Mouse (Mus musculus): Measurements from ENCODE around the gene Ppp1r7. TPM values are rescaled to one million over a fixed set of nuclear protein-coding genes. Genes with fewer than 3 reads are reported as not detected.

Gene Ppp1r7
- total RNA-seq, 2 experiments from 2014 or later: 82.1 to 87.1 TPM

GRCm38 (mm10) chr1:93403403-93403802 is 60.7 kb downstream of the Ppp1r7 start:
- no peak for DNase-seq (ENCODE audit: low spot score in 2 of 2)

Small RNAs within 50 kb of the gene (microRNA-seq; reads per million reads assigned to microRNA genes)
- 0 reads per million in 2 experiments for gene Mir6345
- gene Mir6902: 0 to 0.21 reads per million in 2 experiments

Other genes starting within 250 kb of the Ppp1r7 start
- gene Kif1a, start 240.9 kb upstream of the Ppp1r7 start, total RNA-seq (2021): 100 to 1,000 TPM; 735 to 776 TPM
- not detected for gene Agxt, start 207.6 kb upstream of the Ppp1r7 start, total RNA-seq (2021)
- gene 2310007B03Rik, start 181.9 kb upstream of the Ppp1r7 start, total RNA-seq (2021): not detected
- under 1 TPM; 0.07 to 0.16 TPM for gene Crocc2, start 174.1 kb upstream of the Ppp1r7 start, total RNA-seq (2021)
- 1 to 10 TPM; 7.8 to 8.2 TPM for gene Sned1, start 107.0 kb upstream of the Ppp1r7 start, total RNA-seq (2021)
- 10 to 100 TPM; 18.0 to 19.3 TPM for gene Mterf4, start 36.9 kb upstream of the Ppp1r7 start, total RNA-seq (2021)
- gene Pask, start 628 bp downstream of the Ppp1r7 start, total RNA-seq (2021): 1 to 10 TPM; 5.5 to 6.8 TPM
- gene Ano7, start 31.1 kb downstream of the Ppp1r7 start, total RNA-seq (2021): under 1 TPM; 0.07 to 0.51 TPM
- 100 to 1,000 TPM; 157 to 167 TPM for gene Hdlbp, start 136.0 kb downstream of the Ppp1r7 start, total RNA-seq (2021)
- 10 to 100 TPM in 1 of 2 experiments, 1 to 10 TPM in 1; 10.0 to 11.0 TPM for gene Farp2, start 169.2 kb downstream of the Ppp1r7 start, total RNA-seq (2021)

Measured in left cerebral cortex, adult 18-20 months (tissue).